Mouse (Mus musculus) forebrain, embryonic 14.5 days (tissue): ENCODE results near the gene Ccar1. TPM values are rescaled to one million over a fixed set of nuclear protein-coding genes. Genes with fewer than 3 reads are reported as not detected.
"Not testable (repeated sequence)": the region's sequence is repeated elsewhere in the genome, so short reads cannot be mapped to it uniquely, and the experiment has no call there.

ENCODE experiments used
- ATAC-seq: fragments of 200-750 bp; cut with Nextera tagmentation; 2 replicates; pipeline ENCODE4 v1.8.0; 2017; ENCODE audit warnings: mild to moderate bottlenecking, moderate library complexity
- DNase-seq: peaks from one replicate; pipeline ENCODE4 v3.0.0-alpha.2; 2015; ENCODE audit warnings: low spot score
- H3K27ac ChIP-seq: fragments of 300-500 bp; sonication (generic); 2 replicates; pipeline ENCODE4 v1.5.1; 2014; ENCODE audit warnings: low read depth, mild to moderate bottlenecking, control low read depth, low read length, moderate library complexity
- H3K27me3 ChIP-seq: fragments of 300-500 bp; sonication (generic); replicated peaks from 2 replicates; pipeline ENCODE4 v1.6.1; 2014; ENCODE audit warnings: low read length, control low read depth, mixed read lengths; ENCODE audit not compliant: control insufficient read depth, insufficient read depth
- H3K36me3 ChIP-seq: fragments of 300-500 bp; sonication (generic); 2 replicates; pipeline ENCODE4 v1.6.1; 2014; ENCODE audit warnings: low read length, control low read depth; ENCODE audit not compliant: control insufficient read depth, insufficient read depth
- H3K4me1 ChIP-seq: fragments of 300-500 bp; sonication (generic); 2 replicates; pipeline ENCODE4 v1.6.1; 2014; ENCODE audit warnings: antibody characterized with exemption, low read length, control low read depth; ENCODE audit not compliant: control insufficient read depth, insufficient read depth
- H3K4me2 ChIP-seq: fragments of 300-500 bp; sonication (generic); 2 replicates; pipeline ENCODE4 v1.6.1; 2014; ENCODE audit warnings: mild to moderate bottlenecking, control low read depth, low read length
- H3K4me3 ChIP-seq: fragments of 300-500 bp; sonication (generic); 2 replicates; pipeline ENCODE4 v1.5.1; 2014; ENCODE audit warnings: low read depth, low read length, control low read depth
- H3K9ac ChIP-seq: fragments of 300-500 bp; sonication (generic); 2 replicates; pipeline ENCODE4 v1.6.1; 2014; ENCODE audit warnings: mild to moderate bottlenecking, low read length, control low read depth, moderate library complexity
- H3K9me3 ChIP-seq: fragments of 300-500 bp; sonication (generic); replicated peaks from 2 replicates; pipeline ENCODE4 v1.6.1; 2016; ENCODE audit warnings: low read length, control low read depth, mixed read lengths; ENCODE audit not compliant: control insufficient read depth
- WGBS: fragments of 180-500 bp; shearing (Covaris S2); extraction: QIAGEN DNeasy Blood & Tissue Kit; methylation state at CpG from one replicate; pipeline ENCODE4 v1.1.7; 2014; 5-methylcytosine and 5-hydroxymethylcytosine counted together
- polyA plus RNA-seq: library from polyadenylated mRNA; unstranded; fragments of >200 nt; fragmentation: Nextera tagmentation; extraction: Ambion mirVana; gene quantifications from 2 replicates; pipeline ENCODE4 v1.2.1, GENCODE M21; 2014

Ccar1 gene
- polyA plus RNA-seq, 1 experiment from 2014 or later: 118 TPM

DNA sequence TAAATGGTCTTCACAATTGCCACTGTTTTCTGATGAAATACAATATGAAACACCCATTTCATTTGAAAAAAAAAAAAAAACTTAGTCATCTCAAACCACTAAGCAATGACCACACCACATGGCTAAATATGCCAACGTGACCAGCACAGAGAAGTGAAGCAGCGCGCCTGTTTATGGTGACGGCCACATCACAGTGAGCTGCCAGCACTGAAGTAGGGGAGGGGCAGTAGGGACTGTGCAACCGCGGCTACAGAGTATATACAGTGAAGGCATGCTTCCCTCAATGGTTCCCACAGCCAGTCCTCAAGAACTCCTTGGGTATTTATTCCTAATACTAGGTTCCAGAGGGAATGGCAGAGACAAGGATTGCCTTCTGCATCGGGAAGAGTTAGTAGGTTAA lies 16.2 kb upstream of the Ccar1 start:
- Histone ChIP-seq H3K36me3 (peaks cover 26% of the 10 kb centered on the region), H3K27me3 (no peaks in the 10 kb centered on the region), H3K4me3 (no peak overlapping the region), H3K27ac (no peak overlapping the region), H3K9me3 (no peaks in the 10 kb centered on the region), H3K4me1 (no peaks in the 10 kb centered on the region), H3K9ac (no peak overlapping the region), H3K4me2 (no peak overlapping the region)
- 91% methylated on average over 7 of the region's 7 CpGs for WGBS
- no peak for ATAC-seq
- DNase-seq: no peak

DNA sequence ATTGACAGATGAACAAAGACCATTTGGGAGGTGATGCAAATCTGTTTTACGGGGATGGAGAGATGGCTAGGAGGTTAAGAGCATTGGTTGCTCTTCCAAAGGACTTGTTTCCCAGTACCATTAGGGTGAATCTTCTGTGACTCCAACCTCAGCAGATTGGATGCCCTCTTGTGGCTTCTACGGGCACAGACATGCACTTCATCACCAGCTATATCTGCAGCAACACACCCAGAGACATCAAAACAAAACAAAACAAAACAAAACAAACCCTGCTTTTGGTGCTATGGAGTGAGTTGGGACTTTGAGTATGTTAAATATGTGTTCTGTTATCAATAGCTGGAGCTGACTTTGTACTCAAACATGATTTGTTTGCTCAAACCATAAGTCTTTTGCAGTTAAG lies 12.0 kb upstream of the Ccar1 start:
- DNase-seq: peak; percentile 10
- Histone ChIP-seq H3K4me3 (no peak overlapping the region), H3K9ac (no peak overlapping the region), H3K36me3 (peaks cover 6% of the 10 kb centered on the region), H3K27ac (no peak overlapping the region), H3K9me3 (no peaks in the 10 kb centered on the region), H3K4me1 (no peaks in the 10 kb centered on the region), H3K27me3 (no peaks in the 10 kb centered on the region), H3K4me2 (no peak overlapping the region)
- 68% methylated on average over 2 of the region's 2 CpGs for WGBS
- ATAC-seq: no peak

DNA sequence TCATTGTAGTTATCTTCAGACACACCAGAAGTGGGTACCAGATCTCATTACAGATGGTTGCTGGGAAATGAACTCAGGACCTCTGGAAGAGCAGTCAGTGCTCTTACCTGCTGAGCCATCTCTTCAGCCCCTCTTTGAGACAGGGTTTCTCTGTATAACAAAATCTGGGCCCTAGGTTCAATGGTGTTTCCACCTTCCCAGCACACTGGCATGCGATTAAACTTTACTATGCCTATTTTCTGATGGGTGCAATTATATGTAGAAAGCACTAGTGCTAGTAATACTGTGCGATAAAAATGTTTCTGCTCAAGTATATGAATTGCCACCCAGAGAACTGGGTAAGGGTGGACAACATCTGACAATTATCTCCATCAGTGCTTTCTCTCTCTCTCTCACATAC lies 11.2 kb upstream of the Ccar1 start:
- no peak overlapping the region for H3K4me2 ChIP-seq
- no peak overlapping the region for H3K4me3 ChIP-seq
- H3K9ac ChIP-seq: no peak overlapping the region
- ATAC-seq (no peak), DNase-seq (no peak)
- H3K36me3 ChIP-seq: peaks cover 6% of the 10 kb centered on the region
- no peak overlapping the region for H3K27ac ChIP-seq
- no peaks in the 10 kb centered on the region for H3K27me3 ChIP-seq
- no peaks in the 10 kb centered on the region for H3K4me1 ChIP-seq
- no peaks in the 10 kb centered on the region for H3K9me3 ChIP-seq
- WGBS: 96% methylated on average over 2 of the region's 2 CpGs

DNA sequence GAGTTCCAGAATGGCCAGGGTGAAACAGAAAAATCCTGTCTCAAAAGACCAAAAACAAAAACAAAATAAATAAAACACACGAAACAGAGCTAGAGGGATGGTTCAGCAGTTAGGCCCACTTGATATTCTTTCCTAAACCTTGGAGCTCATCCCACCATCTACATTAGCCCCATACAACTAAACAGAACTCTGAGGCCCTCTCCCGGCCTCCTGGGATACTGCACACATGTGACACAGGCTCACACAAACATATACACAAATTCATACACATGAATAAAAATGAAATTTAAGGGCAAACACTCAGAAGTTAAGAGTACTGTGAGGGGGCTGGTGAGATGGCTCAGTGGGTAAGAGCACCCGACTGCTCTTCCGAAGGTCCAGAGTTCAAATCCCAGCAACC lies 2.1 kb upstream of the Ccar1 start:
- no peaks in the 10 kb centered on the region for H3K27me3 ChIP-seq
- WGBS: 97% methylated on average over 4 of the region's 4 CpGs
- H3K27ac ChIP-seq: no peak overlapping the region
- peaks cover 4% of the 10 kb centered on the region; the same call in 1 of the 2 replicates for H3K4me1 ChIP-seq
- H3K36me3 ChIP-seq: peaks cover 13% of the 10 kb centered on the region
- no peak for DNase-seq
- no peak overlapping the region for H3K4me2 ChIP-seq
- ATAC-seq: no peak
- H3K9ac ChIP-seq: no peak overlapping the region
- no peak overlapping the region for H3K4me3 ChIP-seq
- no peaks in the 10 kb centered on the region for H3K9me3 ChIP-seq

DNA sequence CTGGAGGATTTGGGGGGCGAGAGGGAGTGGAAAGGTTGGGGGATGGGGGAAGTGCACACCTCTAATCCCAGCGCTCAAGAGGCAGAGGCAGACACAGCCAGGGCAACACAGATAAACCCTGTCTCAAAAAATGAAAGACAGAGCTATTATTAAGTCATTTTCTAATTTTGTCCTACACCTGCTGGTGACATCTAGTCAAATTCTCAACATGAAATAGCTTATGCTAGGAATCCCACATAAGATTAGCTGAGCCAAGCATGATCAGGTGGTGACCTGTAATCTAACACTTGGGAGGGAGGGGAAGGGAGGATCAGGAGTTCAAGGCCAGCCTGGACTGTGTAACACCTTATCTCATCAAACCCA lies 986 bp upstream of the Ccar1 start:
- H3K27ac ChIP-seq: peak overlapping the region; percentile 94
- H3K4me2 ChIP-seq: peak overlapping the region; percentile 45
- DNase-seq: peak; percentile 13
- 50% methylated on average over 2 of the region's 2 CpGs for WGBS
- H3K9ac ChIP-seq: peak overlapping the region; percentile 99; the same call in 1 of the 2 replicates
- no peak for ATAC-seq
- H3K36me3 ChIP-seq: peaks cover 25% of the 10 kb centered on the region
- no peaks in the 10 kb centered on the region for H3K9me3 ChIP-seq
- H3K27me3 ChIP-seq: no peaks in the 10 kb centered on the region
- H3K4me1 ChIP-seq: peaks cover 4% of the 10 kb centered on the region; the same call in 1 of the 2 replicates
- H3K4me3 ChIP-seq: peak overlapping the region; percentile 97; the same call in 1 of the 2 replicates

DNA sequence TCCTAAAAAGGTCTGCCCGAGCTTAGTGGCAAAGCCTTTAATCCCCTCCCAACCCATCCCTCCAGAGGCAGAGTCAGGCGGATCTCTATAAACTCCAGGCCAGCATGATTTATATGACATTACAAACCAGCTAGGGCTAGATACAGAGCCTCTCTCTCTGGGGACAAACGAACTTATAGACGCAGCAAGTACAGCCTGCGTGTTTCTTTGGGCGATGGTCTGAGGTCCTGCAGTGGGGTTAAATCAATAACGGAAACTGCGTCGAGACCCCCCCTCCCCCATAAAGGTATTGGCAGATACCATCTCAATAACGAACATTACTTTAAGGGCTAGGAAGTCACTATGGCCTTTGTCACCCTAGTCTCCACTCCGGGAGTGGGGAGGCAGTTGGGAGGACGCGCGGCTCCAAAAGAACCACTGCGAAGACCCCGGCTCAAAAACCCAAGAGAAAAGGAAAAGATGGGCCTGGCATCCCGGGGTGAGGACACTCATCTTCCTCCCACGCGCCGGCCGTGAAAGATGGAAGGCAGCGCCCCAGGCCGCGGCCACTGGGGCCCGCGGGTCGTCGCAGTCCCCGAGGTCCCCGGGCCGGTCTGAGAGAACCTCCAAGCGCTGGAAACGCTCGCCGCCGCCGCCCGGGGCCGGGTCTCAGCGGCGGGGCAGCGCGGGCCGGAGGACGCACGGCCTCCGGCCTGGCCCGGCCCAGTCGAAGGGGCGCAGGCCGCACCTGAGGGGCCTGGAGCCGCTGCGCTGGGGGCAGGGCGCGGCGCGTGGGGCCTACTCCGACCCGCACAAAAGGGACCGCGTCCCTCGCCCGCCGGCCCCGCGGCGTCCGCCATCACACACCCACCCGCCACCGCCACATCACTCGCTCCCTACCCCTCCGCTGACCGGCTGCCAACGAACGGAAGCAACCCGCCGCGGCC lies 572 bp downstream of the Ccar1 start:
- Histone ChIP-seq H3K27me3 (no peaks in the 10 kb centered on the region), H3K9ac (peak overlapping the region; percentile 99), H3K27ac (peak overlapping the region; percentile 94), H3K9me3 (no peaks in the 10 kb centered on the region), H3K4me1 (peaks cover 4% of the 10 kb centered on the region; the same call in 1 of the 2 replicates), H3K4me3 (peak overlapping the region; percentile 97), H3K4me2 (peak overlapping the region; percentile 73), H3K36me3 (peaks cover 39% of the 10 kb centered on the region)
- DNase-seq (peak; percentile 10), ATAC-seq (peak; percentile 85)
- 1% methylated on average over 58 of the region's 78 CpGs for WGBS

DNA sequence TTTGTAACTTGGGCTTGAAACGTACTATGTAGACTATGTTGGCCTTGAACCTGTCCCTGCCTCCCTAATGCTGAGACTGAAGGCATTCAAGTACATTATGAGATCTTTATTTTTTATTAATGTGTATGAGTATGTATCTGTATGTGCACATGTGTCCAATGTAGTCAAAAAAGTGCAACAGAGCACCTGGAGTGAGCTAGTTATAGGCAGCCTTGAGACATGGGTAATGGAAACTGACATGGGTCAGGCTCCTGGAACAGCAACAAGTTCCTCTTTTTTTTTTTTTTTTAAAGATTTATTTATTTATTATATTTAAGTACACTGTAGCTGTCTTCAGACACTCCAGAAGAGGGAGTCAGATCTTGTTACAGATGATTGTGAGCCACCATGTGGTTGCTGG lies 10.3 kb downstream of the Ccar1 start:
- 91% methylated on average over 1 of the region's 1 CpGs for WGBS
- not testable (repeated sequence) for H3K27ac ChIP-seq, H3K4me2 ChIP-seq, H3K4me3 ChIP-seq, H3K9me3 ChIP-seq, DNase-seq, H3K4me1 ChIP-seq, H3K27me3 ChIP-seq, ATAC-seq, H3K9ac ChIP-seq
- peaks cover 95% of the 10 kb centered on the region for H3K36me3 ChIP-seq

DNA sequence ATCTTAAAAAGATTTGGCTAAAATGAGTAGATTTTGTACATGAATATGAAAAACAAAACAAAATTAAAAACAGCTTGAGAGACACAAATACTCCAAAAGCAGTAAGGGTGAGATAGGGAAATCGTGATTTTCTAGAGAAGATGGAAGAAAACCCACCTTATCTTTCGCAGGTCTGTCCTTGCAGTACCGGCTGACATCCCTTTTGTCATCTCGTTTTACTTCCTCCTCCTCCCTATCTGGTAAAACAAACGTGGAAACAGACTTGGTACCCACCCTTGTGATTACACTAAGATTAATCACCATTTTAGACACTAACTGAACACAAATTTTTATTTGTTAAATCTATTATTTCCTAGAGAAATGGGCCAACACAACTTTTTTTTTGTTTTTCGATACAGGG lies 41.3 kb downstream of the Ccar1 start:
- ATAC-seq (no peak), DNase-seq (no peak)
- Histone ChIP-seq H3K9ac (no peak overlapping the region), H3K36me3 (peaks cover 94% of the 10 kb centered on the region), H3K27me3 (no peaks in the 10 kb centered on the region), H3K9me3 (no peaks in the 10 kb centered on the region), H3K4me1 (no peaks in the 10 kb centered on the region), H3K4me2 (no peak overlapping the region), H3K27ac (no peak overlapping the region), H3K4me3 (no peak overlapping the region)
- 89% methylated on average over 6 of the region's 6 CpGs for WGBS
